Mouse (Mus musculus) spleen, postnatal 14 days (tissue): ENCODE measurements around the gene Zdhhc20.
"Not testable (repeated sequence)": the region's sequence is repeated elsewhere in the genome, so short reads cannot be mapped to it uniquely, and the experiment has no call there.

ENCODE experiments used
- DNase-seq, 2 experiments: peaks; one replicate each; pipeline ENCODE4 v3.0.0; 2021 to 2022; ENCODE audit warnings: low spot score in 2 of 2

The Zdhhc20 gene

DNA sequence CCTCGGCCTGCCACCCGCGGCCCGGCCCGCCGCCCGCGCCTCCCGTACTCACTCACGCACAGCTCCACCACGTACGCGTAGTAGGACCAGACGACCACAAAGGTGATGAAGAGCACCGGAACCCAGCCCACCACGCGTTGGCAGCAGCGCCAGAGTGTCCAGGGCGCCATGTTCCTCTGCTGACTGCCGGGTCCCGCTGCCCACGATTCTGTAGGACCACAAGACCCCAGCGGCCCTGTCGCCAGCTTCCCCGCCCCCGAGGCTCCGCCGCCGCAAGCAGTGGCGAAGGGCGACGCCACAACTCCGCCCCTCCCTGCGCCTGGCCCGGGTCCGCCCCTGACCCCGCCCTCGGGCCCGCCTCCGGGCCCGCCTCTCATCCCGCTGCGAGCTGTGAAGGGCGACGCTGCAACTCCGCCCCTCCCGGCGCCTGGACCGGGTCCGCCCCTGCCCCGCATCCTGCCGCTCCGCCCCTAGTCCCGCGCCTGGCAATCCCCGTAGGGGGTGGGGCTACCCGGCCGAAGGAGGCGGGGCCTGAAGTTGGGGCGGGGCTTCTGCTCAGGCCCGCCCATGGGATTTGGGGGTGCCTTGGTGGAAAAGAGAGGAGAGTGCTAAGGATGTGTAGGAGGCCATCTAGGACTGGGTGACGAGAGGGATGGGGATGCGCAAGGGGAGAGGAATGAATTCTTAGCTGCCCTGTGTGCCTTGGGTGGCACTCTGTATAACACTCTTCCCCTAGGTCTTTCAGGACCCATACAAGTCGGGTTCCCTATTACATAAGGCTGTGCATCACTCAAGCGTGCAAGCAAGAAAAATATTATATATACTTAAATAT lies at the start of gene Zdhhc20:
Gene Zdhhc20 (minus strand): TSS at position 266 of the 832 bp plus-strand sequence.
- DNase-seq: peak; percentile 91 to 92

DNA sequence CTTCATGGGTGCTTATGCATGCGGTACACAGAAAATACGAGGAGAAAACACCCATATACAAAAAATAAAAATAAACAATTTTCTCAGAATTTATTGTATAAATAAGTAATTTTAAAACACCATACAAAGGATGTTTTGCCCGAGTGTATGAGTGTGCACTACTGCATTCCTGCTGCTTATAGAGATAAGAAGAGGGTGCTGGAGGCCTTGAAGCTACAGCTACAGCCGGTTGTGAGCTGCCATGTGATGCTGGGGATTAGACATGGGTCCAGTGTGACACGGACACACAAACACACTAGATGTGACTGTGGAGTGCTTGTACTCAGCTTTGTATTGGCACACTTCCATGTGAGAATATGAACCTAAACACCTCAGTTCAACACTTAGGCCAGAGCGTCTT lies 47.2 kb upstream of the Zdhhc20 start:
- no peak for DNase-seq

DNA sequence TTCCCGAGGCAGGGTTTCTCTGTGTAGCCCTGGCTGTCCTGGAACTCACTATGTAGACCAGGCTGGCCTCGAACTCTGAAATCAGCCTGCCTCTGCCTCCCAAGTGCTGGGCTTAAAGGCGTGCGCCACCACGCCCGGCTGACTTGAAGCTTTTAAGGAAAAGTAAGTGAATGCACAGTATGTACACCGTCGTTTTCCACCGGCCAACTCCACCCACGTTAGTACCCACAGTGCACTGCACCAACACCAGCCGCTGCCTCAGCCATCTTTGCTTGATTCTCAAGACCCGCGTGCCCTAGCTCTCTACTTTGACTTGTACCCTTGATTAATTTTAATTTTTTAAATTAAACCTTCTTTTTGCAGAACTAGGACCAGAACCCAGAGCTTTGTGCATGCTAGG lies 44.6 kb upstream of the Zdhhc20 start:
- DNase-seq: no peak

DNA sequence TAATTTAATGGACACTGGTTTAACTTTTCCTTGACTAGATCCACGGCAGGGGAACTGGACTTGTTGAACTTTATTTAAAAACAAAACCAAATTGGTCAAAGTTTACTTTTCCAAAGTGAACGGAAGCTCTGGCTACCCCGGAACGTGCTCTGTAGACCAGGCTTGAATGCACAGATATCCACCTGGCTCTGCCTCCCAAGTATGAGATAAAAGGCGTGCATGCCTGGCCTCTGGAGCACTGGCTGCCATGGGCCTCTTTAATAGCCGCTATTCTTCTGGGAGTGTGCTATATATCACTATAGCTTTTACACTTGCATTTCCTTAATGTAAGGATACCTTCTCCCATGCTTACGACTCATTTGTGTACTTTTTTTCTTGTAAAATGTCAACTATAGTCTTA lies 43.5 kb upstream of the Zdhhc20 start:
- no peak for DNase-seq

DNA sequence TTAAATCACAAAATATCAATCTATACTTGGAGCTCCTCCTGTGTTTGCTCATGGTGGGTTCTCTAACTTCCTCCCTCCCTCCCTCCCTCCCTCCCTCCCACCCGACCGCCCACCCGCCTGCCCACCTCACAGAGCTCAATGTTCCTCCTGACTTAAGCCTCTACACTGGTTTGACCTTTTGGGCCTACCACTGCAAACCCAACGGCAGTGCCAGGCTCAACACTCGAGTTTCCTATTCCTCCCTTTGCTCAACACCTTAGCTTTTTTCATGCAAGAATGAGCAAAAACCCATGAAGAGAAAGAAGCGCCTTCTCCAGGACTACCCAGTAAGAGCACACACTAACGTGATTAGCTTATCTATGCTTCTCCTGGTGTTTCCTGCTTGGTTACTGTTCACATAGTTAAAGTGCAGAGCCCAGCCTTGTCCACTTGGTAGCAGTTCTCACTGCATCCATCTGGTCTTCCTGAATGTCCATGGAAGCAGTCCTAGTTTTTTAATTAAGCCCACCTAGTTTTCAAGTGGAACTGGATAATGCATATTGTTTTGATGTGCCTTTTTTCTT lies 42.9 kb upstream of the Zdhhc20 start:
- no peak for DNase-seq

DNA sequence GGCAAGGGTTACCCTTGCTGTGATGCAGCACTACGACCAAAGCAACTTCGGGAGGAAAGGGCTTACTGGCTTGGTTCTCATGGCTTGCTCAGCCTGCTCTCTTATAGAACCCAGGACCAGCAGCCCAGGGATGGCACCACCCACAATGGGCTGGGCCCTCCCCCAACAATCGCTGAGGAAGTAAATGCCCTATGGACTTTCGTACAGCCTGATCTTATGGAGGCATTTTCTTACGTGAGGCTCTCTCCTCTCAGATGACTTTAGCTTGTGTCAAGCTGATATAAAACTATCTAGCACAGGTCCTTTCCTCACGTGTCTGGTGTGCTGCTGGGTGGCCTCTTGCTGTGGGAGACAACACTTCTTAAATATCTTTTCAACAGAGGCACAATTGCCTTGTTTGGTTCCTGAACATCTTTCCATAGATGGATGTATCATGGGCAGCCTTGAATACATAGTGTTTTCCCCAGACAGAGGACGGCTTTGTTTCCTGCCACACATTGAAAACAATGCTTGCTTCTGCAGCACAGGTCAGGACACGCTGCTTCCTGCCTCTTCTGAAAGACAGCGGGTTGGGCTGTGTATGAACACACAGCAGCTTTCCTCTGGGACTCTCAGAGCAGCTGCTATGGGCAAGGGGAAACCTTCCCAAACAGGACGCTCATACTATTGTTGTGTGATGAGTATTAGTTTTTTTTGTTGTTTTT lies 31.5 kb upstream of the Zdhhc20 start:
- no peak for DNase-seq

DNA sequence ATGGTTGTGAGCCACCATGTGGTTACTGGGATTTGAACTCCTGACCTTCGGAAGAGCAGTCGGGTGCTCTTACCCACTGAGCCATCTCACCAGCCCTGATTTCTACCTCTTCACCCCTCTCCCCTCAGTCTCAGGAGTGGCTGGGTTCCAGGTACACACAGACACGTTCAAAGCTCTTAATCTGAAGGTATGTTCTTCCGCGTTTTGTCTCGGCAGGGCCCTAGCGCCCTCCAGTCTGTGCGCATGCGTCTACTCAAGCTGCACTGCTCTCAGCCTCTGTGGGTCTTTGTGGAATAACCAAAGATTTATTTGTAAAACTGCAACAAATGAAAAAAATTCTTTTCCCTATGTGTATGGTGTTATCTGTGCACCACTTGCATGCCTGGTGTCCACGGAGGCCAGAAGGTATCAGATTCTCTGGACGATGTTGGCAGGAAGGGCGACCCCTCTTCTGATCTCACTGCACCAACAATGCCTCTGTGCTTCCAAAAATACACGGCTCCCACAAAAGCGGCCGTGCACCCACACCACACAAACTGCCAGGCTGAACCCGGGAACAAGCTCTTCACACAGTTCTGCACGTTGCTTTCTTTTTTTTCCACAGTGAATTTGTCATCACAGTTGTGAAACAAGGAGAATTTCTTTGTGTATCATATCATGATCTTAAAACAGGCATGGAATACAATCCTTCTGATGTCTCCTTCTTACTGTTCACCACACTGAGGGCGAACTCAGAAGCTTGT lies 30.7 kb upstream of the Zdhhc20 start:
- no peak for DNase-seq

DNA sequence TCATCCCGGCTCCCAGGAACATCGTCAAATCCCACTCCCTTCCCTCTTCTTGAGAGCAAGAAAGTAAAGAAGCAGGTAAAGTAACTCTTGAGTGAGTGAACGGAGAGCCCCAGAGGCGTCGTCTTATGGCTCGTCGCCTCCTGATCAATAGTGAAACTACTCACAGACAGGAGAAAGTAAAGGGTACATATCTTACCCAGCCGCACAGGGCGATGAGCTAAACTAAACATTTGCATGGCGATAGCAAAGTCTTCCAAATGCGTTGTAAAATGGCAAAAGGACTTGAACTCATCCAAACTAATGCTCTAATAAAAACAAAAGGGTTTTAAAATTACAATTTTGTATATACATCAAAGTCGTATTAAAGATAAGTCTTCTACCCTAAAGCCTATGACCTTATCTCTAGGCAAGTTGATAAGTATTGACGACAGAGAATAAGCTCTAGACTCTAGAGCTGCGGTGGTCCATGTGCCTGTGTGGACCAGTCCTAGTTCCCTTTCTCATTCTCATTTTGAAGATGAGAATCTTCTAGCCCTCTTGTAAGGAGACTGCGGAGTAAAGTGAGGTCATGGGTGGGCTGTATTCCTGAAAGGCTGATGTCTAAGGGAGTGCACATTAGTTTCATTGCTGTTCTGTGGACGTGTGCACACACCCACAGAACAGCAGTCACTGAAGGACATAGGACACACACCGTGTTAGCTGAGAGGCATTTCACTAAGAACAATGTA lies 29.2 kb upstream of the Zdhhc20 start:
- no peak for DNase-seq

DNA sequence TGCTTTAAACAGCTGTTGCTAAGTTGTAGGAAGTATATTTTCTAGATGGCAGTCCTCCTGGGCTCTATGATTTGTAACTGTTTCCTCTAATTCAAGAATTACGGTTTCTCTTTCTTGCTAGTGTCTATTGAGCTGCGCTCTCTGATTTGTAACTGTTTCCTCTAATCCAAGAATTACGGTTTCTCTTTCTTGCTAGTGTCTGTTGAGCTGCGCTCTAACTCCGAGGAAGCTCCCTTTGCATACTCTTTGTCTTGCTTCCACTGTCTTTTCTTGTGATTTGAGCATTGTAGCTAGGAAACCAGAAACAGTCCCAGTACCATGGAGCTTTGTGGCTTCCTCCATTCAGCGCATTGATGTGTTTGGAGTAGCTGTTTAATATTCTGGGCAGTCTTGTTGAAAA lies 25.3 kb upstream of the Zdhhc20 start:
- DNase-seq: no peak

DNA sequence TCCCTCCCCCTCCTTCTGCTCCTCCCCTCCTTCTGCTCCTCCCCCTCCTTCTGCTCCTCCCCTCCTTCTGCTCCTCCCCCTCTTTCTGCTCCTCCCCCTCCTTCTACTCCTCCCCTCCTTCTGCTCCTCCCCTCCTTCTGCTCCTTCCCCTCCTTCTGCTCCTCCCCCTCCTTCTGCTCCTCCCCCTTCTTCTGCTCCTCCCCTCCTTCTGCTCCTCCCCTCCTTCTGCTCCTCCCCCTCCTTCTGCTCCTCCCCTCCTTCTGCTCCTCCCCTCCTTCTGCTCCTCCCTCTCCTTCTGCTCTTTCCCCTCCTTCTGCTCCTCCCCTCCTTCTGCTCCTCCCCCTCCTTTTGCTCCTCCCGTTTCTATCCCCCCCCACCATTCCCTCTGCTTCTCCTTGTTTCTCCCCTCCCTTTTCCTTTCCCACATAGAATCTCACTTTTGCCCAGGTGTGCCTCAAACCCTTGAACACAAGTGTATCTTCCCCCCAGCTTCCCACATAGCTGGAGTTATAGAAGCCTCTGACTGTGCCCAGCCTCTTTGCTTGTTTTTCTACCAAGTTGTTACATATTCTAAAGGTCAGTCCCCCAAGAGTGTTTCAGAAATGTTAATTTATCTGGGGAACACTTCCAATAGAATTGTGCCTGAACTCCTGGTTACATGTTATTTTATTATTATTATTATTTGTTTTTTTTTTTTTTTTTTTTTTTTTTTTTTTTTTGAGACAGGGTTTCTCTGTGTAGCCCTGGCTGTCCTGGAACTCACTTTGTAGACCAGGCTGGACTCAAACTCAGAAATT lies 22.3 kb upstream of the Zdhhc20 start:
- not testable (repeated sequence) for DNase-seq

DNA sequence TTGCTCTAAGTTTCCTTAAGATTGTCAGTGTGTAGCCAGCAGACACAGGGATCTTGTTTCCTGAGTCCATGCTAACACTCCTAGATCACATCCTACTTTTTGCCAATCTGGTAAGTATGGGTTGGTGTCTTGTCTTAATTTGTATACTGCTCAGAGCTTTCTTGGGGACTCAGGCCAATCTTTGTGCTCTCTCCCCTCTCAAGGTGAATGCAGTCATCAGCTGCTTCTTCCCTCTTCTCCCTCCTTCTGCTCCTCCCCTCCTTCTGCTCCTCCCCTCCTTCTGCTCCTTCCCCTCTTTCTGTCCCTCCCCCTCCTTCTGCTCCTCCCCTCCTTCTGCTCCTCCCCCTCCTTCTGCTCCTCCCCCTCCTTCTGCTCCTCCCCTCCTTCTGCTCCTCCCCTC lies 21.7 kb upstream of the Zdhhc20 start:
- DNase-seq: not testable (repeated sequence)

DNA sequence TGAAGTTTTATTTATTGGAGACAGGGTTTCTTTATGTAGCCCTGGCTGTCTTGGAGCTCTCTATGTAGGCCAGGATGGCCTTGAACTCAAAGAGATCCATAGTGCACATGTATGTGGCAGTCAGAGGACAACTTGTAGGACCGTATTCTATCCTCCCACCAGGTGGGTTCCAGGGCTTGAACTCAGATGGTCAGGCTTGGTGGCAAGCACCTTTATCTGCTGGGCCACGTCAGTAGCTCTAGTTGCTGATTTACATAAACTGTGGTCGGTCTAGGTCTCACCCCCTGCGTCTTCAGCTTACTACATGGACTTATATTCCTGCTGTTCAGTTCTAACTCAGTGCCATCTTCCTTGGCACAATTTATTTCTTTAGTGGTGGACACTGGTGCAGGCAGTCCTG lies 21.2 kb upstream of the Zdhhc20 start:
- DNase-seq: no peak

DNA sequence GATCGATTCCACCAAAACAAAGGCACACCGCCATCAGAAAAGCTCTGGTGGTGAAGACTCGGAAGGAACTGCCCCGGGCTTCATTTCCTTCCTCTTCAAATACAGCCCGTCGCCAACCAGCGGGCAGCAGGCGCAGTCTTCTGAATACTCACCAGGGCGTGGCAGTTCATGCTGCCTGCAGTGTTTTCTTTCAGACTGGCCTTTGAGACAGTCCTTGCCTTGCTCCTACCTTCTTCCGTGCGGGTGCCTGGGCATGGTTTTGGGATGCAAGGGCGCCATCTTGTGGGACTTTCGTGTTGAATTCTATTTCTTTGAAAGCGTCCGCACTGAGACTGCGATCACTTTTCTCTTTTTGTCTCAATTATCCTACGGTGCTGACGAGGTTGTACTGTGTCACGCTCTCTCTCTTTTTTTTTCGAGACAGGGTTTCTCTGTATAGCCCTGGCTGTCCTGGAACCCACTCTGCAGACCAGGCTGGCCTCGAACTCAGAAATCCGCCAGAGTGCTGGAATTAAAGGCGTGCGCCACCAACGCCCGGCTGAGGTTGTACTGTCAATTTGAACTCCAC lies 20.5 kb upstream of the Zdhhc20 start:
- peak; percentile 70 to 82 for DNase-seq

DNA sequence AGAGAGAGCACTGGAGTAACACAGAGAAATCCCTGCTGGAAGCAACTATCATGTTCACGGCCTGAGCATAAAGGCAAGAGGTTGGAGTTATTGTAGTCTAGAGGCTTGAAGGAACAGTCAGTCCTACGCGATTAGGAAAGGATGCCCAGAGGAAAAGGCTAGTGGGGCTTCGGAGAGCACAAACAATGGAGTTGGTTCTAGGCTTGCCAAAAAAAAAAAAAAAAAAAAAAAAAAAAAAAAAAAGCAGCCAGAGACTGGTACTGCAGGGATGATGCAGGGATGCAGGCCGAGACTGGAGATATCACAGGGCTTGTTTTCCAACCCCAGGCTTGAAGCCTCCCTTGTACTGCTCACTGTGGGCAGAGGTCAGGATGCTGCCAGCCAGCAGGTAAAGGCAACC lies 19.2 kb upstream of the Zdhhc20 start:
- DNase-seq: no peak

DNA sequence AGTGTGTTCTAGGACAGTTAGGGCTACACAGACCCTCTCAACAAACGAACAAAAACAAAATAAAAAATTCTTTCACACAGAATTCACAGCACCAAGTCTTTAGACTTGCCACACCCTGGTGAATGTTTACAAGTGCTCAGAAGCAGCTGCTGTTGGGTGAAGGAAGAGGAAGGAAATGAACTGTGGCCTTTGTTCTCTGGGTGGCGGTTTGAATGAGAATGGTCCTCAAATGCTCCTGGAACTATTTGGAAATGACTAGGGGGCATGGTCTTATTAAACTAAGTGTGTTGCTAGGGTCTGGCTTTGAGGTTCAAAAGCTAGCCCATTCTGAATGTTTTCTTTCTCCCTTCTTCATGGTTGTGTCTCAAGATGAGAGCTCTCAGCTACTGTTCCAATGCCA lies 18.4 kb upstream of the Zdhhc20 start:
- no peak for DNase-seq

DNA sequence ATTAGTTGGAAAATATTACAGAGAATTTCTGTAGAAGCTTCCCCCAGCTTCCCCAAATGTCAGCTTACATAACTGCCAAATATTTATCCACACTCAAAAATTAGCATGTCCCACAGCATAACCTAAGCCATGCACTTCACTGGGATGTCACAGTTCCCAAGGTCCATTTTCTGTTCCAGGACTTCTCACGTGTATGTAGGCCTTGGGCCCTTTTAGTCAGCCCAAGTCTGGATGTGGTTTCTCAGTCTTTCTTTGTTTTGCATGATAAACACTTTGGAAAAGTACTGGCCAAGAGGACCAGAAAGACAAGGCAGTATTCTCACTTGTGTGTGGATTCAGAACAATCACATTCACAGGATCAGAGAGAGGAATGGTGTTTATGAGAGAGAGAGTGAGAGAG lies 11.9 kb upstream of the Zdhhc20 start:
- DNase-seq: no peak

DNA sequence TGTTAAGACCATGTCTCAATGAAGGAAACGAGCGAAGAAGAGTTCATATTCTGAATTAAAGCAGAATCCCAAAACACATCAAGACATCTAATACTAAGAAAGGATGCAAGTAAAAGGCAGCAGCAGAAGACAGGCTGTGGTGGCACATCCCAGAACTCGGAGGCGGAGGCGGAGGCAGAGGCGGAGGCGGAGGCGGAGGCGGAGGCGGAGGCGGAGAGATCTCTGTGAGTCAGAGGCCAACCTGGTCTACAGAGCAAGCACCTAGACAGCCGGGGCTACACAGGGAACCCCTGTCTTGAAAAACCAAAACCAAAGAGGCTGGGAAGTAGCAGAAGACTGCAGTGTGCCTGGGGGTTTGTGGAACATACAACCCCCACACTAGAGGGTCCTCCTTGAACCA lies 6.8 kb upstream of the Zdhhc20 start:
- no peak for DNase-seq

DNA sequence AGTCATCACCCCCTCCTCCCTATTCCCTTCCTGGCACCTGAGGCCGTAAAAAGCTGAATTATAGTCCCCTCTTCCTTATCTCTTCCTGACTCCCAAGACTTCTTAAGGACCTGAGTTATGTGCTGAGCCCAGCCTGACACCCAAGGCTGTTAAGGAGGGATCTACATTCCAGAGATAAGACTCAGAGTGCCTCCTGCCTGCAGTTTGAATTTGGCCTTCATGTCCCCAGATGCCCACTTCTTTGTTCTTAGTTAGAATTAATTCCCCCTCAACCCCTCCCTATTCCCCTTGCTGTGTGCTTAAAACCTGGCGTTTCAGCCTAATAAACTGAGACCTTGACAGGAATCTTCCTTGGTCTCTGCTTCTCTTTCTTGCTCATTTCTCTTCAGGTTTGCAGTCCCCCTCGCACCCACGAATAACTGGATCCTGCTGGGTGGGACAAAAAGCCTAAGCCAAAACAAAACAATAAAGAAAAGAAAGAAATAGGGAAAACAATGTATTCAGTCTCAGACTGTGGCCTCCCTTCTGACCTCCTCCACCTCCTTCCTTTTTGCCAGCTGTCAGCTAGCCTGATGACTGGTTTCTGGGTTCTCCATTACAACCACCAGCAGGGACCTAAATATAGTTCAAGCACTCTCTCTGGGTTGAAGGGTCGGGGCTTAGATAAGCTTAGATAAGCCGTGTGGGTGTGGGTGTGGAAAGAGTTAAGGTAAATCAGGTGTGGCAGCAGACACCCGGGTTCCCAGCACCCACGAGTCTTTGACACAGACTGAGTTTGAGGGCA lies 6.2 kb upstream of the Zdhhc20 start:
- DNase-seq: not testable (repeated sequence)

DNA sequence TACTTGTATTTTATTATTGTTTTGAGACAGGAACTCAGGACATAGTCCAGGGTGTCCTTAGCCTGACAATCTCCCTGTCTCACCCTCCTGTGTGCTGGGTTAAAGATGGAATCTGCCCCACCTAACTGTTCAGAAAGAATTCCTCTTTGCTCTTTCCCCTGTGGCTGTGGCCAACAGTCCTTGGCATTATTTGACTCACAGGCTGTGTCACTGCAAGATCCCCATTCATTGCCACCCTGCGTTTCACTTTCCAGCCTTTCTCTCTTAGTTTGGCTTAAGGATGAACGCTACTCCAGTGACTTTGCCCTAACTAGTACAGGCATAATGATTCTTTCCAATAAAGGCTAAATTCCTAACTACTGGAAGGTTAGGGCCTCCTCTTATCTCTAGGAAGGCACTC lies 4.3 kb upstream of the Zdhhc20 start:
- no peak for DNase-seq

DNA sequence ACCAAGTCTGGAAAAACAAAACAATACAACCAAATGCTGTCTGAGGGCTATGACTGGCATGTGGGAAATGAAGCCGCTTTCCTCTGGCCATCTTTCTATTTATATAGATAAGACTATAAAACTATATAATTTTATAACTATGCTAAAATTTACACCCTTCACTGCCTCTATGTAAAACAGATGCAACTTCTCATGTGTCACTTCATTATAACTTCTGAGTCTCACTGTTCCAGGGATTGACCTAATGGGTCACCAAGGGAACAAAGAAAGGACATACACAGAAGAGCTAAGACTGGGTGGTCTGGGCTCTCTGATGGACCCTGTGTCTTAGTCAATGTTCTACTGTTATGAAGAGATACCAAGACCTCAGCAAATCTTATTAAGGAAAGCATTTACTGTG lies 2.9 kb upstream of the Zdhhc20 start:
- no peak for DNase-seq
